9 mouse cellular contexts compared by ENCODE assay signal in genomic region chr6:128808532-128808931, GRCm38 (mm10). TPM values are rescaled to one million over a fixed set of nuclear protein-coding genes. Genes with fewer than 3 reads are reported as not detected.
DNase-seq lines count a peak whose midpoint lies in the region; ATAC-seq and TF ChIP-seq lines count a peak whose summit lies in the region.
"Had no signal": no experiment of that assay in that cellular context is flagged by ENCODE, and none has a peak within 500 bp of the region (broad histone marks: within the 10 kb centered on the region; RNA-seq: fewer than 3 reads in every experiment).

No protein-coding gene starts in this region.

- TF ChIP-seq EP300 in MEL (IDR thresholded peaks at IDR 0.05; ENCODE audit: low read depth in 1 of 2, low read length in 2 of 2) = no peak

- H3K9me3 ChIP-seq in MEL (replicated peaks; ENCODE audit: insufficient read depth, low read length) = no peaks in the 10 kb centered on the region
- no peaks in the 10 kb centered on the region for H3K9me3 ChIP-seq in embryonic facial prominence, embryonic 11.5 days (replicated peaks; ENCODE audit: control insufficient read depth, low read length)
- H3K9me3 ChIP-seq: limb, embryonic 15.5 days had no signal

- H3K79me2 ChIP-seq in MEL (ENCODE audit: control insufficient read depth, insufficient read depth, low read length, poor library complexity) = no peaks in the 10 kb centered on the region

- no peaks in the 10 kb centered on the region for H3K36me3 ChIP-seq in MEL (ENCODE audit: control insufficient read depth in 1 of 2, insufficient read depth in 2 of 2, low read length in 2 of 2)
- H3K36me3 ChIP-seq in embryonic facial prominence, embryonic 11.5 days (replicated peaks; ENCODE audit: control insufficient read depth, insufficient read depth, low read depth, low read length) = no peaks in the 10 kb centered on the region
- H3K36me3 ChIP-seq: limb, embryonic 15.5 days had no signal

- peak; percentile 25 for TF ChIP-seq RAD21 in MEL (IDR thresholded peaks at IDR 0.05; ENCODE audit: low read depth, low read length)

- peak; percentile 71 for TF ChIP-seq CTCF in layer of hippocampus, adult 2 months (conservative IDR thresholded peaks at IDR 0.05)
- TF ChIP-seq CTCF in MEL (IDR thresholded peaks at IDR 0.05 in 2 of 3, conservative IDR thresholded peaks at IDR 0.05 in 1 of 3; ENCODE audit: control insufficient read depth in 1 of 3, insufficient read depth in 1 of 3, low read depth in 2 of 3, low read length in 3 of 3, poor library complexity in 1 of 3, severe bottlenecking in 1 of 3) = peak in 2 of 3 experiments; percentile 17 to 59; a peak in 3 of 6 replicates

- H3K4me1 ChIP-seq in MEL (ENCODE audit: control insufficient read depth in 1 of 2, insufficient read depth in 2 of 2, low read length in 2 of 2) = peaks cover 2 to 5% of the 10 kb centered on the region in 2 experiments; a peak in 2 of 4 replicates
- H3K4me1 ChIP-seq in embryonic facial prominence, embryonic 11.5 days (ENCODE audit: control insufficient read depth, insufficient read depth, low read length) = no peaks in the 10 kb centered on the region
- H3K4me1 ChIP-seq: limb, embryonic 15.5 days had no signal

- H3K9ac ChIP-seq in MEL (ENCODE audit: control insufficient read depth, low read depth, low read length, poor library complexity, severe bottlenecking) = no peak overlapping the region
- no peak overlapping the region for H3K9ac ChIP-seq in embryonic facial prominence, embryonic 11.5 days (replicated peaks; ENCODE audit: low read length)
- H3K9ac ChIP-seq: limb, embryonic 15.5 days had no signal

- WGBS in embryonic facial prominence, embryonic 11.5 days = 87% methylated on average over 5 of the region's 5 CpGs

- TF ChIP-seq POLR2A in MEL (IDR thresholded peaks at IDR 0.05; ENCODE audit: control insufficient read depth in 1 of 2, insufficient read depth in 1 of 2, low read depth in 1 of 2, low read length in 2 of 2, poor library complexity in 1 of 2) = no peak

- H3K4me3 ChIP-seq in layer of hippocampus, adult 2 months = no peak overlapping the region
- H3K4me3 ChIP-seq in MEL (ENCODE audit: control insufficient read depth in 1 of 2, insufficient read depth in 1 of 2, low read depth in 2 of 2, low read length in 2 of 2) = no peak overlapping the region
- no peak overlapping the region for H3K4me3 ChIP-seq in embryonic facial prominence, embryonic 11.5 days (ENCODE audit: low read depth, low read length)
- H3K4me3 ChIP-seq: limb, embryonic 15.5 days had no signal

- no peak for DNase-seq in layer of hippocampus, adult 2 months (ENCODE audit: low spot score in 2 of 2)
- no peak for DNase-seq in layer of hippocampus, postnatal 25 days (ENCODE audit: extremely low spot score in 1 of 2, low spot score in 1 of 2)
- peak; percentile 43 for DNase-seq in MEL (ENCODE audit: low read depth, low spot score)
- peak; percentile 52 for DNase-seq in embryonic facial prominence, embryonic 11.5 days (ENCODE audit: low spot score)
- DNase-seq in right cerebral cortex, postnatal 4 days = no peak
- no peak for DNase-seq in right cerebral cortex, adult 2 months (ENCODE audit: low spot score in 2 of 2)
- DNase-seq in adrenal gland, adult 8-10 months = no peak

- H3K27me3 ChIP-seq in MEL (ENCODE audit: control insufficient read depth in 1 of 2, insufficient read depth in 2 of 2, low read length in 2 of 2) = no peaks in the 10 kb centered on the region
- H3K27me3 ChIP-seq in embryonic facial prominence, embryonic 11.5 days (ENCODE audit: control insufficient read depth, insufficient read depth, low read length) = no peaks in the 10 kb centered on the region
- H3K27me3 ChIP-seq: limb, embryonic 15.5 days had no signal

- H3K4me2 ChIP-seq in embryonic facial prominence, embryonic 11.5 days (ENCODE audit: low read depth, low read length) = no peak overlapping the region
- H3K4me2 ChIP-seq: limb, embryonic 15.5 days had no signal

- ATAC-seq in embryonic facial prominence, embryonic 11.5 days (replicated peaks; ENCODE audit: insufficient number of reproducible peaks, low FRiP score, low TSS enrichment, low read depth) = no peak
- peak; percentile 92 for ATAC-seq in megakaryocyte progenitor cell, adult 5-6 weeks (replicated peaks; ENCODE audit: poor library complexity)

- H3K27ac ChIP-seq in layer of hippocampus, adult 2 months = no peak overlapping the region
- H3K27ac ChIP-seq in MEL (ENCODE audit: control insufficient read depth, low read depth, low read length) = no peak overlapping the region
- no peak overlapping the region for H3K27ac ChIP-seq in embryonic facial prominence, embryonic 11.5 days (replicated peaks; ENCODE audit: low read depth, low read length)
- H3K27ac ChIP-seq: limb, embryonic 15.5 days had no signal

TF ChIP-seq in MEL, 35 proteins besides CTCF, POLR2A, EP300 and RAD21:
- TF ChIP-seq CHD2 (IDR thresholded peaks at IDR 0.05; ENCODE audit: low read length) (no peak), SMC3 (IDR thresholded peaks at IDR 0.05; ENCODE audit: low read depth, low read length) (peak; percentile 47)

RNA-seq across cellular contexts. Expression of gene Gm44511, which starts 17.6 kb away (rescaled TPM):
- total RNA-seq in layer of hippocampus, adult 2 months (2021) = not detected
- not detected for total RNA-seq in layer of hippocampus, postnatal 25 days (2021)
- not detected in 2 replicates for total RNA-seq in MEL (2012; rRNA removed)
- not detected for polyA plus RNA-seq in MEL (2012; ENCODE audit: insufficient read depth in 1 of 2, insufficient read length in 2 of 2, low read depth in 1 of 2, low replicate concordance in 2 of 2, missing spikeins in 1 of 2)
- not detected in 2 replicates for polyA plus RNA-seq in embryonic facial prominence, embryonic 11.5 days (2014; fragmentation: Nextera tagmentation; extraction: Ambion mirVana)
- total RNA-seq in megakaryocyte progenitor cell, adult 5-6 weeks (2015) = not detected in 2 replicates
- not detected in 2 replicates for total RNA-seq in megakaryocyte progenitor cell, adult 5-6 weeks (2017)
- under 1 TPM in 1 of 4 experiments, not detected in 3; 0.54 TPM for total RNA-seq in adrenal gland, adult 8-10 months (2022)
- polyA plus RNA-seq: limb, embryonic 15.5 days had no signal

RNA-seq across cellular contexts. Expression of gene Klrb1b, which starts 17.6 kb away (rescaled TPM):
- not detected for total RNA-seq in layer of hippocampus, adult 2 months (2021)
- total RNA-seq in layer of hippocampus, postnatal 25 days (2021) = not detected
- not detected in 2 replicates for total RNA-seq in MEL (2012; rRNA removed)
- polyA plus RNA-seq in MEL (2012; ENCODE audit: insufficient read depth in 1 of 2, insufficient read length in 2 of 2, low read depth in 1 of 2, low replicate concordance in 2 of 2, missing spikeins in 1 of 2) = not detected
- not detected in 2 replicates for polyA plus RNA-seq in embryonic facial prominence, embryonic 11.5 days (2014; fragmentation: Nextera tagmentation; extraction: Ambion mirVana)
- total RNA-seq in megakaryocyte progenitor cell, adult 5-6 weeks (2015) = 0.32 and 1.4 TPM in 2 replicates
- total RNA-seq in megakaryocyte progenitor cell, adult 5-6 weeks (2017) = not detected in 2 replicates
- total RNA-seq in adrenal gland, adult 8-10 months (2022) = under 1 TPM in 2 of 4 experiments, not detected in 2; 0.17 to 0.31 TPM

RNA-seq across cellular contexts. Expression of gene Klrb1c, which starts 19.5 kb away (rescaled TPM):
- total RNA-seq in layer of hippocampus, adult 2 months (2021) = not detected
- total RNA-seq in layer of hippocampus, postnatal 25 days (2021) = not detected
- not detected in 2 replicates for total RNA-seq in MEL (2012; rRNA removed)
- not detected for polyA plus RNA-seq in MEL (2012; ENCODE audit: insufficient read depth in 1 of 2, insufficient read length in 2 of 2, low read depth in 1 of 2, low replicate concordance in 2 of 2, missing spikeins in 1 of 2)
- 0.17 TPM in 1 of 2 replicates, not detected in the other for polyA plus RNA-seq in embryonic facial prominence, embryonic 11.5 days (2014; fragmentation: Nextera tagmentation; extraction: Ambion mirVana)
- total RNA-seq in megakaryocyte progenitor cell, adult 5-6 weeks (2015) = 0.07 and 0.96 TPM in 2 replicates
- 0.37 and 0.51 TPM in 2 replicates for total RNA-seq in megakaryocyte progenitor cell, adult 5-6 weeks (2017)
- 1 to 10 TPM in 1 of 4 experiments, under 1 TPM in 3; 0.22 to 1.0 (median 0.56) TPM for total RNA-seq in adrenal gland, adult 8-10 months (2022)
- polyA plus RNA-seq: limb, embryonic 15.5 days had no signal

Comparison
In these comparisons a context has a peak if more than half of its experiments do, and no peak if none do; other contexts are left out.
1. DNase-seq: peak in MEL (single experiment) and embryonic facial prominence, embryonic 11.5 days (single experiment); none in layer of hippocampus, adult 2 months (0 of 2), layer of hippocampus, postnatal 25 days (0 of 2), right cerebral cortex, postnatal 4 days (single experiment), right cerebral cortex, adult 2 months (0 of 2) and adrenal gland, adult 8-10 months (single experiment).